Mouse (Mus musculus) midbrain, embryonic 16.5 days (tissue): ENCODE data around the gene Nrcam. TPM values are rescaled to one million over a fixed set of nuclear protein-coding genes. Genes with fewer than 3 reads are reported as not detected.

ENCODE experiments used
- ATAC-seq: fragments of 200-750 bp; cut with Nextera tagmentation; 2 replicates; pipeline ENCODE4 v1.8.0; 2017; ENCODE audit warnings: moderate TSS enrichment
- H3K27ac ChIP-seq: fragments of 300-500 bp; sonication (generic); 2 replicates; pipeline ENCODE4 v1.5.1; 2014; ENCODE audit warnings: mild to moderate bottlenecking, low read length, mixed read lengths
- H3K27me3 ChIP-seq: fragments of 300-500 bp; sonication (generic); 2 replicates; pipeline ENCODE4 v1.6.1; 2014; ENCODE audit warnings: low read depth, low read length, mixed read lengths; ENCODE audit not compliant: control insufficient read depth, insufficient read depth
- H3K36me3 ChIP-seq: fragments of 300-500 bp; sonication (generic); 2 replicates; pipeline ENCODE4 v1.6.1; 2014; ENCODE audit warnings: mild to moderate bottlenecking, low read length, moderate library complexity, mixed read lengths; ENCODE audit not compliant: control insufficient read depth, insufficient read depth
- H3K4me1 ChIP-seq: fragments of 300-500 bp; sonication (generic); 2 replicates; pipeline ENCODE4 v1.6.1; 2014; ENCODE audit warnings: mild to moderate bottlenecking, low read length, mixed read lengths; ENCODE audit not compliant: control insufficient read depth, insufficient read depth
- H3K4me2 ChIP-seq: fragments of 300-500 bp; sonication (generic); 2 replicates; pipeline ENCODE4 v1.6.1; 2014; ENCODE audit warnings: mild to moderate bottlenecking, low read length, mixed read lengths
- H3K4me3 ChIP-seq: fragments of 300-500 bp; sonication (generic); 2 replicates; pipeline ENCODE4 v1.5.1; 2014; ENCODE audit warnings: low read depth, mild to moderate bottlenecking, low read length, moderate library complexity, mixed read lengths
- H3K9ac ChIP-seq: fragments of 300-500 bp; sonication (generic); 2 replicates; pipeline ENCODE4 v1.6.1; 2014; ENCODE audit warnings: low read depth, low read length, mixed read lengths
- H3K9me3 ChIP-seq: fragments of 300-500 bp; sonication (generic); replicated peaks from 2 replicates; pipeline ENCODE4 v1.6.1; 2014; ENCODE audit warnings: mild to moderate bottlenecking, low read length, mixed read lengths; ENCODE audit not compliant: control insufficient read depth, poor library complexity, severe bottlenecking
- WGBS: fragments of 180-500 bp; shearing (Covaris S2); extraction: QIAGEN DNeasy Blood & Tissue Kit; methylation state at CpG from one replicate; pipeline ENCODE4 v1.1.7; 2014; 5-methylcytosine and 5-hydroxymethylcytosine counted together
- polyA plus RNA-seq: library from polyadenylated mRNA; unstranded; fragments of >200 nt; fragmentation: Nextera tagmentation; extraction: Ambion mirVana; gene quantifications from 2 replicates; pipeline ENCODE4 v1.2.1, GENCODE M21; 2015

Nrcam gene
- polyA plus RNA-seq, 1 experiment from 2014 or later, result 148 TPM

- no peak for ATAC-seq
- H3K27me3 ChIP-seq, result no peaks in the 10 kb centered on the region
- 85% methylated on average over 3 of the region's 3 CpGs for WGBS
- peaks cover 17% of the 10 kb centered on the region for H3K36me3 ChIP-seq
- H3K9me3 ChIP-seq, result no peaks in the 10 kb centered on the region
- H3K4me1 ChIP-seq, result no peaks in the 10 kb centered on the region
- H3K27ac ChIP-seq, result no peak overlapping the region
- H3K4me3 ChIP-seq, result no peak overlapping the region
- no peak overlapping the region for H3K9ac ChIP-seq
- H3K4me2 ChIP-seq, result no peak overlapping the region
Measured at GRCm38 (mm10) chr12:44308221-44308620, 20.5 kb upstream of the Nrcam start.

- WGBS, result 93% methylated on average over 2 of the region's 2 CpGs
- peaks cover 8% of the 10 kb centered on the region; the same call in 1 of the 2 replicates for H3K36me3 ChIP-seq
- no peak overlapping the region for H3K4me3 ChIP-seq
- H3K9ac ChIP-seq, result no peak overlapping the region
- no peaks in the 10 kb centered on the region for H3K9me3 ChIP-seq
- no peaks in the 10 kb centered on the region for H3K27me3 ChIP-seq
- no peak overlapping the region for H3K27ac ChIP-seq
- no peak for ATAC-seq
- H3K4me1 ChIP-seq, result no peaks in the 10 kb centered on the region
- no peak overlapping the region for H3K4me2 ChIP-seq
Measured at GRCm38 (mm10) chr12:44315212-44315611, 13.5 kb upstream of the Nrcam start.

GRCm38 (mm10) chr12:44325091-44325490 lies 3.6 kb upstream of the Nrcam start:
- Histone ChIP-seq H3K9ac (no peak overlapping the region), H3K27me3 (no peaks in the 10 kb centered on the region), H3K27ac (no peak overlapping the region), H3K9me3 (no peaks in the 10 kb centered on the region), H3K4me1 (no peaks in the 10 kb centered on the region), H3K4me2 (no peak overlapping the region), H3K36me3 (peaks cover 4% of the 10 kb centered on the region; the same call in 1 of the 2 replicates), H3K4me3 (no peak overlapping the region)
- no peak for ATAC-seq

GRCm38 (mm10) chr12:44327452-44327851 lies 1.2 kb upstream of the Nrcam start:
- 0 out of 2 replicates have a peak, but pooled peaks have one; percentile 10 for ATAC-seq
- 21% methylated on average over 6 of the region's 6 CpGs for WGBS
- Histone ChIP-seq H3K36me3 (peaks cover 3% of the 10 kb centered on the region; the same call in 1 of the 2 replicates), H3K9me3 (no peaks in the 10 kb centered on the region), H3K4me1 (peaks cover 20% of the 10 kb centered on the region), H3K27me3 (no peaks in the 10 kb centered on the region), H3K27ac (no peak overlapping the region; the same call in 1 of the 2 replicates), H3K4me2 (no peak overlapping the region), H3K9ac (no peak overlapping the region), H3K4me3 (no peak overlapping the region)

- no peaks in the 10 kb centered on the region for H3K9me3 ChIP-seq
- peak overlapping the region; percentile 61 for H3K4me2 ChIP-seq
- H3K27ac ChIP-seq, result peak overlapping the region; percentile 94
- peak; percentile 78 for ATAC-seq
- H3K36me3 ChIP-seq, result no peaks in the 10 kb centered on the region
- WGBS, result under 1% methylated on average over 61 of the region's 61 CpGs
- no peaks in the 10 kb centered on the region for H3K27me3 ChIP-seq
- peak overlapping the region; percentile 91 for H3K4me3 ChIP-seq
- peaks cover 26% of the 10 kb centered on the region for H3K4me1 ChIP-seq
- H3K9ac ChIP-seq, result peak overlapping the region; percentile 94
Measured at GRCm38 (mm10) chr12:44329316-44330215, 881 bp downstream of the Nrcam start.

GRCm38 (mm10) chr12:44330216-44330719 lies 1.6 kb downstream of the Nrcam start:
- Histone ChIP-seq H3K27ac (peak overlapping the region; percentile 94), H3K9me3 (no peaks in the 10 kb centered on the region), H3K4me2 (peak overlapping the region; percentile 61), H3K9ac (peak overlapping the region; percentile 94), H3K27me3 (no peaks in the 10 kb centered on the region), H3K4me3 (peak overlapping the region; percentile 91), H3K4me1 (peaks cover 26% of the 10 kb centered on the region), H3K36me3 (no peaks in the 10 kb centered on the region)
- under 1% methylated on average over 9 of the region's 9 CpGs for WGBS
- ATAC-seq, result peak; percentile 9; the same call in 1 of the 2 replicates

- WGBS, result 41% methylated on average over 2 of the region's 2 CpGs
- no peak overlapping the region for H3K27ac ChIP-seq
- peak; percentile 23; the same call in 1 of the 2 replicates for ATAC-seq
Measured at GRCm38 (mm10) chr12:44337136-44337640, 8.5 kb downstream of the Nrcam start.

GRCm38 (mm10) chr12:44338195-44338622 lies 9.5 kb downstream of the Nrcam start:
- no peaks in the 10 kb centered on the region for H3K9me3 ChIP-seq
- peaks cover 24% of the 10 kb centered on the region for H3K4me1 ChIP-seq
- no peak overlapping the region for H3K4me3 ChIP-seq
- H3K27me3 ChIP-seq, result no peaks in the 10 kb centered on the region
- 9% methylated on average over 8 of the region's 8 CpGs for WGBS
- no peaks in the 10 kb centered on the region for H3K36me3 ChIP-seq
- peak; percentile 79 for ATAC-seq
- H3K9ac ChIP-seq, result no peak overlapping the region
- H3K4me2 ChIP-seq, result peak overlapping the region; percentile 21; the same call in 1 of the 2 replicates
- H3K27ac ChIP-seq, result peak overlapping the region; percentile 67

More at GRCm38 (mm10) chr12:44337136-44337640, 8.5 kb downstream of the Nrcam start:
- Histone ChIP-seq H3K4me2 (no peak overlapping the region), H3K4me3 (no peak overlapping the region), H3K4me1 (peaks cover 29% of the 10 kb centered on the region), H3K27me3 (no peaks in the 10 kb centered on the region), H3K36me3 (no peaks in the 10 kb centered on the region), H3K9me3 (no peaks in the 10 kb centered on the region), H3K9ac (no peak overlapping the region)

GRCm38 (mm10) chr12:44344075-44344474 lies 15.4 kb downstream of the Nrcam start:
- WGBS, result 55% methylated on average over 6 of the region's 6 CpGs
- no peak overlapping the region for H3K4me3 ChIP-seq
- H3K4me1 ChIP-seq, result peaks cover 22% of the 10 kb centered on the region
- H3K9ac ChIP-seq, result 0 out of 2 replicates have a peak overlapping the region, but pooled peaks have one; percentile 3
- no peaks in the 10 kb centered on the region for H3K36me3 ChIP-seq
- H3K4me2 ChIP-seq, result no peak overlapping the region
- no peak overlapping the region for H3K27ac ChIP-seq
- no peaks in the 10 kb centered on the region for H3K9me3 ChIP-seq
- H3K27me3 ChIP-seq, result no peaks in the 10 kb centered on the region
- ATAC-seq, result no peak
